Mouse (Mus musculus) spleen, postnatal 36 days (tissue): ENCODE measurements around the gene Ell.
"Not testable (repeated sequence)": the region's sequence is repeated elsewhere in the genome, so short reads cannot be mapped to it uniquely, and the experiment has no call there.

Source experiments
- DNase-seq, 2 experiments: peaks; one replicate each; pipeline ENCODE4 v3.0.0; 2022; ENCODE audit warnings: low spot score in 2 of 2, mixed read lengths in 1 of 2

The Ell gene

DNA sequence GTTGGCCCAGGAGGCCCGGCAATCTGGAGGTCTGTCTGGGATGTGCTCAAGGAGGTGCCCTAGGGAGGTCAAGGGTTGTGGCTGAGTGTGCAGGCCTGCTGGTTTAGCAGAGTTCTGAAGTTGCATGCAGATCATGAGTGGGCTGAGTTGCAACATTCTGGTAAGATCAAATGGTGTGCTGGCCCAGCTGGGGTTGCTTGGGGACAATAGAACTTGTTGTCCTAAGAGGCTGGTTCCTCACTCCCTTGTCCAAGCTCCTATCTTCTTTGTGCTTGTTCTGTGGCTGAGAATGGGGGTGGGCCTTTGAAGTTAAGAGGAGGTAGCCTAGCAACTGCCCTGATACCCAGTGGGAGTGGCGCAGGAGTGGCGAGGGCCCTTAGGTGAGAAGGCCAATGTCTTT lies 23.5 kb downstream of the Ell start:
- DNase-seq: no peak

DNA sequence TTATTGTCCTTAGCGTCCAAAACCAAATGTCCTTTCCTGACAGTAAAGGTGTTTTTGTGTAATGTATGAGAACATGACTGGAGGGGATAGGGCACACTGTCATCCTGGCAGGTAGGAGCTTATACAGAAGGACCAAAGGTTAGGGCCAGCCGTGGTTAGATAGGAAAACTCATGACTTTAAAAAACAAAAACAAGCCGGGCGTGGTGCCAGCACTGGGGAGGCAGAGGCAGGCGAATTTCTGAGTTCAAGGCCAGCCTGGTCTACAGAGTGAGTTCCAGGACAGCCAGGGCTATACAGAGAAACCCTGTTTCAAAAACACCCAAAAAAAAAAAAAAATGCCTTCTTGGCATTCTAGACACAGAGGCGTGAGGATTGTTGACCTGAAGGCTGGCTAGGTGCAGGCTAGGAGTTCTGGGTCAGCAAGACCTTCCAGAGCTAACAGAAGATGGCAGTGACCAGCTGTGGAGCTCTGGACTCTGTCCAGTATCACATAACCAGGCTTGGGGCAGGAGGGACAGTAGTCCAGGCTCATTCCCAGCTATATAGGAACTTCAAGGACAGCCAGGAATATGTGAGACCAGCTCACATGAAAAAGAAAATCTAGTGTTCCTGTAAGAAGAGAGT lies 24.6 kb downstream of the Ell start:
- DNase-seq: no peak

GRCm38 (mm10) chr8:70564696-70565235 lies 25.5 kb downstream of the Ell start:
- DNase-seq: no peak

DNA sequence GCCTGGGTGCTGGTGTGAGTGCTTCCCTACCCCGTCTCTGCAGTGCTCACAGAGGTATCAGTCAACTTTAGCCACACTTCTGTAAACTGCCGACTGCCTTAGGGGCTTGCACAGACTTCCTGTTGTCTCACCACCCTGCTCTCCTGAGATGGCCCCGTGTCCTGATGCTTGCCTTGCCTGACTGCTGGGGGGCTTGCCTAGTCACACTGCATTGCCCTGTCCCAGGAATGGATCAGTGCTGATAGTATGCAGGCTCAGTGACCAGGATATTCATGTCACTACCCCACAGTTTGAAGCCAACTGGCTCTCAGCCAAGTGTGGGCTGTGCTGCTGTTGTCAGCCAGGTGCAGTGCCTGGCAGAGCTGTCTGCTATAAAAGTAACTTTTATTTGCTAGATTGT lies 26.3 kb downstream of the Ell start:
- DNase-seq: peak; percentile 26 to 35

DNA sequence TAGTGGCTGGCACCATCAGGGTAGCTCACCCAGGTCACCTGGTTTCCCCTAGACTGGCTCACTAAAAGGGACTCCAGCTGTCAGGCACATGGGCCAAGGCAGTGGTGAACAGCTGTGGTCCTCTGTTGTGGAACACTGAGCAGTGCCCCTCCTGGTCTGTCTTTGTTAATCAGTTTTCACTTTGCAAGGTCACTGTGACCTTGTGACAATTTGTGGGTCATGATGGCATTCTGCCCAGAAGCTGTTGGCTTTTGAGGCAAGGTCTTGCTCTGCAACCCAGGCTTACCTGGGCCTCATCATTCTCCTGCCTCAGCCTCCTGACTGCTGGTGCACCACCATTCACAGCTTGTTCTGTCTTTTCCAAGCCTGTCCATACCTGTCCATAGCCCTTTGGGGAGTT lies 31.1 kb downstream of the Ell start:
- no peak for DNase-seq

- DNase-seq: no peak
Observed at GRCm38 (mm10) chr8:70570990-70571389, 31.7 kb downstream of the Ell start.

DNA sequence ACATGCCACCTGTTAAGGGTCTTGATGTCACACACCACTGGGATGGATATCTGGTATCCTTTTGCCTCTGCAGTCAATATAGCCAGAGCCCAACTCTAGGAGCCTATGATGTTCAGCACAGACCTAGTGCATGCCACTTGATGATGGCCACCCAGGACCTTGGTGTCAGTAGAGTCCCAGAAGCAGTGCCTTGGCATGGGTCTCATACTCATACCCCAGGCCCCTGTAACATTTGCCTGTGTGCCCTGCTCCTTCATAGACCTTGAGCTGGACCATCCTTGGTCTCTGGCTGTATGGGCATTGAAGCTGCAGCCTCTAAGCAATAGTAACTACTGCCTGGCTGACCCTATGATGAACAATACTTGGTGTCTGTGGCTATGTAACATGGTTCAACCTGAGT lies 35.0 kb downstream of the Ell start:
- no peak for DNase-seq

DNA sequence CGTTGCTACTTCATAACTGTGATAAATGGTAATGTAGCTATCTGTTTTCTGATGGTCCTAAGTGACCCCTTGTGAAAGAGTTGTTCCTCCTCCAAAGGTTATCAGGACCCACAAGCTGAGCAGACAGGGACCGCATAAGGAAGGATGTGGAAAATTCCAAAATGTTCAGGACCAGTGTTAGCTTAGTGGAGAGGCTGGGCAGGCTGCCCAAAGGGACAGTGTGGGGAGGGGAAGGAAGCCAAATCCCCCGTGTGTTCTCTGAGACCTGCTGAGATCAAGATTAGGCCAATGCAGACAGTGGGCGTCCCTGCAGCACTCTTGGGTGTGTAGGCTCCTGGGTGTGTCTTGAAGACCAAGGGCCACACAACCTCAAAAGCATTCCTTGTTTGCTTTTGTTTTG lies 35.7 kb downstream of the Ell start:
- DNase-seq: no peak

GRCm38 (mm10) chr8:70577207-70577606 lies 38.0 kb downstream of the Ell start:
- no peak for DNase-seq

GRCm38 (mm10) chr8:70583476-70584387 lies 44.5 kb downstream of the Ell start:
- DNase-seq: no peak

- no peak for DNase-seq
Observed at GRCm38 (mm10) chr8:70584606-70585257, 45.5 kb downstream of the Ell start.

- peak; percentile 53 to 54 for DNase-seq
Observed at GRCm38 (mm10) chr8:70585258-70585652, 46.0 kb downstream of the Ell start.

DNA sequence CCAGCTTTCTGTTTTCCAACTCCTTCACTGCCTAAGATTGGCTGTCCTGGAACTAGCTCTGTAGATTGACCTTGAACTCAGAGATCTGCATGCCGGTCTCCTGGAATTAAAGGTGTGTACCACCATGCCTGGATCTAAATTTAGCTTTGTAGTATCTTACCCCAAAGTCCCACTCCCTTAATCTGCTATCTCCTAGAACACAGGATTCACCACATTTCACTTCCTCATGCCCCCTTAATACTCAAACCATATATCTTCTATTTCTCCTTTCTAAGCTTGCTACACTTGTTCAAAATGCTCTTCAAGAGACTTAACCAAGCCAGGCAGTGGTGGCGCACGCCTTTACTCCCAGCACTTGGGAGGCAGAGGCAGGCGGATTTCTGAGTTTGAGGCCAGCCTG lies 48.7 kb downstream of the Ell start:
- DNase-seq: not testable (repeated sequence)

GRCm38 (mm10) chr8:70591569-70591968 lies 52.3 kb downstream of the Ell start:
- DNase-seq: no peak

DNA sequence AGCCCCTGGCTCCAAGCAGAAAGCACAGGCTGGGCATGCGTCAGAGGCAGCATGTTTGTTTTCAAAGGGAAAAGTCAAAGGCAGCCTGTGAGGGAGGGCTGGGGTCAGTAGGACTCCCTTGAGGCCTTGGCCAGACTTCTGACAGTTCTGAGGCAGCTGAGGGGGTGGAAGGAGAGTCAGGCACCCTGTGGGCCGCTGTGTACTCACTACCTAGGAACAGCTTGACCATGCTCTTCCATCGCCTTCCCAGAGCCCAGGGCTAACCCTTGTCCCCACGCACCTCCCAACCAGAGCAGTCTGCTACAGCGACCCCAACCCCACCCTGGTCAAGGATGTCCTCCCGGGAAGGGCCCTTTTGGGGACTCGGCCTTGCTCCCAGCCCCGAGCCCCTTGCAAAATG lies 53.9 kb downstream of the Ell start:
- no peak for DNase-seq

GRCm38 (mm10) chr8:70593961-70594609 lies 54.8 kb downstream of the Ell start, which contains the start of gene Isyna1:
Isyna1 (plus strand) TSS chr8:70594373.
- peak; percentile 92 to 93 for DNase-seq

DNA sequence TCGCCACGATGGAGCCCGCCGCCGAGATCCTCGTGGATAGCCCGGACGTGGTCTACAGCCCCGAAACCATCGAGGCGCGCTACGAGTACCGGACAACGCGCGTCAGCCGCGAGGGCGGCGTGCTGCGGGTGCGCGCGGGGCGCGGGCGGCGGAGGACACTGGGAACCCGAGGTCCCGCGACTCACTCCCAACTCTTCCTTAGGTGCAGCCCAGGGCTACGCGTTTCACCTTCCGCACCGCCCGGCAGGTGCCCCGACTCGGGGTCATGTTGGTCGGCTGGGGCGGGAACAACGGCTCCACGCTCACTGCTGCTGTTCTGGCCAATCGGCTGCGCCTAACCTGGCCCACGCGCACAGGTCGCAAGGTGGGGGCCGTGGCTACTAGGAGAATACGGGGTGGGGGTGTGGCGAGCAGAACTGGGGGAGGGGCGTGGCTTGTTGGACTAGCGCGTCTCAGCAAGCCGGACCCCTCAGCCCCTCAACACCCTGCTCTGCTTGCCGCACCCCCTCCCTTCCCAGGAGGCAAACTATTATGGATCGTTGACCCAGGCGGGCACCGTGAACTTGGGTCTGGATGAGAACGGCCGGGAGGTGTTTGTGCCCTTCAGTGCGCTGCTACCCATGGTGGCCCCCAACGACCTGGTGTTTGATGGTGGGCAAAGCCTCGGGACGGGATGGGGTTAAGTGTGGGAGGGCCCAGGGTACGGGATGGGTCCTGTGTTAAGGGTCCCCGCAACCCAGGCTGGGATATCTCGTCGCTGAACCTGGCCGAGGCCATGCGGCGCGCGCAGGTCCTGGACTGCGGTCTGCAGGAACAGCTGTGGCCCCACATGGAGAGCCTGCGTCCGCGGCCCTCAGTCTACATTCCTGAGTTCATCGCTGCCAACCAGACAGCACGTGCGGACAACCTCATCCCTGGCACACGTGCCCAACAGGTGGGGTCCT lies 55.6 kb downstream of the Ell start:
- DNase-seq: peak; percentile 44 to 46

DNA sequence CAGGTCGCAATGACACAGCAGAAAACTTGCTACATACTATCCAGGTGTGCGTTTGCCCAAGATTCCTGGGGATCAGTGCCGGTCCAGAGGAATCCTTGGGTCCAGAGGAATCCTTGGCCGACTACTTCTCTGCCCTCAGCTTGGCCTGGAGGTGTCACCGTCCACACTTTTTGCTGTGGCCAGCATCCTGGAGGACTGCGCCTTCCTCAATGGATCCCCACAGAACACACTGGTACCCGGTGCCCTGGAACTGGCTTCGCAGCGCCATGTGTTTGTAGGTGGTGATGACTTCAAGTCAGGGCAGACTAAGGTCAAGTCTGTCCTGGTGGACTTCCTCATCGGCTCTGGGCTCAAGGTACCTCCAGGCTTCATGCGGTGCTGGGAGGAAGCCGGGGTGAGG lies 56.6 kb downstream of the Ell start:
- DNase-seq: no peak

GRCm38 (mm10) chr8:70596216-70596615 lies 57.0 kb downstream of the Ell start:
- no peak for DNase-seq

GRCm38 (mm10) chr8:70596775-70597416 lies 57.6 kb downstream of the Ell start:
- DNase-seq: peak; percentile 43 to 58
